8 mouse cellular contexts compared by ENCODE assay signal in the genomic region with DNA sequence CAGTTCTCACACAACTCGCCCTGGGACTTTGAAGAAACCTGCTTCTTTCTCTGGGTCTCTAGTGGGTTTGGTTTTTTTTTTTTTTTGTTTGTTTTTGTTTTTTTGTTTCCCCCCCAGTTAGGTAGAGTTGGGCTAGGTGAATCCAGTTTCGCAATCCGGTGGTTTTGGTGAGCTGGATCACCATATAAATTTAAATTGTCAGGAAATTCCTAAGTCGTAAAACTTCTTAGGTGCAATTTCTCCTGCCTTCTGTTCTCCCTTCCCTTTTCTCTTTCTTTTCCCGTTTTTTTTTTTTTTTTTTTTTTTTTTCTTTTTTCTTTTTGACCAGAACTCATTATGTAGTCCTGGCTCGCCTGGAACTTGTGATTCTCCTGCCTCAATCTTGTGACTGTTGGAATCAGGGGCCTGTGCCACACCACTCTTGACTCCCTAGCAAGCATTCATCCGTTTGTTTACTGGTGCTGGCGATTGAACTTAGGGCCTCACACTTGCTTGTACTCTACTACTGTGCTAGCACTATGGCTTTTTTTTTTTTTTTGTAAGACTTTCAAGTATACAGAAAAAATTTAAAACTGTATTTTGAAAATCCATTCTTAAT. TPM values are rescaled to one million over a fixed set of nuclear protein-coding genes. Genes with fewer than 3 reads are reported as not detected.
DNase-seq lines count a peak whose midpoint lies in the region; ATAC-seq and TF ChIP-seq lines count a peak whose summit lies in the region.

No protein-coding gene starts in this region.

- 11% methylated on average over 8 of the region's 8 CpGs for WGBS in liver, adult 2 months
- WGBS in hindbrain, embryonic 15.5 days: 4% methylated on average over 8 of the region's 8 CpGs

- peaks cover 7% of the 10 kb centered on the region; the same call in 1 of the 2 replicates for H3K36me3 ChIP-seq in liver, adult 2 months (ENCODE audit: control insufficient read depth, insufficient read depth, low read length)
- peaks cover 3% of the 10 kb centered on the region; the same call in 1 of the 2 replicates for H3K36me3 ChIP-seq in hindbrain, embryonic 15.5 days
- H3K36me3 ChIP-seq in myocyte (ENCODE audit: control insufficient read depth, insufficient read depth): no peaks in the 10 kb centered on the region

- H3K79me2 ChIP-seq in liver, adult 2 months (ENCODE audit: control insufficient read depth, insufficient read depth, low read length): peaks cover 3% of the 10 kb centered on the region; the same call in 1 of the 2 replicates
- H3K79me2 ChIP-seq in myocyte (ENCODE audit: control insufficient read depth, insufficient read depth): peaks cover 8% of the 10 kb centered on the region

- no peaks in the 10 kb centered on the region for H3K27me3 ChIP-seq in liver, adult 2 months (ENCODE audit: control insufficient read depth, insufficient read depth, low read length)
- peaks cover 18% of the 10 kb centered on the region for H3K27me3 ChIP-seq in hindbrain, embryonic 15.5 days
- no peaks in the 10 kb centered on the region for H3K27me3 ChIP-seq in myocyte (ENCODE audit: control insufficient read depth, insufficient read depth, insufficient read length)

- peaks cover 3% of the 10 kb centered on the region; the same call in 1 of the 2 replicates for H3K4me1 ChIP-seq in liver, adult 2 months (ENCODE audit: control insufficient read depth, insufficient read depth, low read length)
- no peaks in the 10 kb centered on the region for H3K4me1 ChIP-seq in brown adipose tissue, adult 24 weeks (ENCODE audit: control insufficient read depth, insufficient read depth, insufficient read length, low read length)
- H3K4me1 ChIP-seq in hindbrain, embryonic 15.5 days (replicated peaks): peaks cover 6% of the 10 kb centered on the region

- DNase-seq in liver, adult 2 months (ENCODE audit: extremely low read depth, low read depth, low spot score): peak; percentile 63
- DNase-seq in liver: no peak
- no peak for DNase-seq in adrenal gland, postnatal 4 days (ENCODE audit: low spot score in 2 of 2)
- DNase-seq in ovary, postnatal 10 days (ENCODE audit: low spot score): no peak
- DNase-seq in kidney, adult 9 months: no peak

- H3K27ac ChIP-seq in liver, adult 2 months (replicated peaks; ENCODE audit: insufficient read depth, low read depth, low read length): peak overlapping the region; percentile 82; the same call in 1 of the 2 replicates
- peak overlapping the region; percentile 80 for H3K27ac ChIP-seq in brown adipose tissue, adult 24 weeks (replicated peaks; ENCODE audit: low read depth, low read length)
- H3K27ac ChIP-seq in hindbrain, embryonic 15.5 days (replicated peaks): peak overlapping the region; percentile 85; the same call in 1 of the 2 replicates

- no peak for TF ChIP-seq POLR2A in liver, adult 2 months (IDR thresholded peaks at IDR 0.05; ENCODE audit: extremely low read depth, insufficient read depth, low read length)
- TF ChIP-seq POLR2A in myocyte (IDR thresholded peaks at IDR 0.05; ENCODE audit: insufficient read length, low read depth): no peak

- H3K9ac ChIP-seq in liver, adult 2 months (ENCODE audit: low read depth, low read length): peak overlapping the region; percentile 96
- peak overlapping the region; percentile 79 for H3K9ac ChIP-seq in hindbrain, embryonic 15.5 days

- peak overlapping the region; percentile 92 for H3K4me3 ChIP-seq in liver, adult 2 months (ENCODE audit: insufficient read depth, low read depth, low read length)
- peak overlapping the region; percentile 87 for H3K4me3 ChIP-seq in brown adipose tissue, adult 24 weeks (ENCODE audit: insufficient read depth, low read depth, low read length)
- peak overlapping the region; percentile 82 for H3K4me3 ChIP-seq in hindbrain, embryonic 15.5 days
- peak overlapping the region; percentile 37 for H3K4me3 ChIP-seq in myocyte

- no peak for TF ChIP-seq CTCF in liver, adult 2 months (IDR thresholded peaks at IDR 0.05; ENCODE audit: low read depth, low read length)

- no peaks in the 10 kb centered on the region for H3K9me3 ChIP-seq in hindbrain, embryonic 15.5 days

- peak overlapping the region; percentile 20 for H3ac ChIP-seq in myocyte (ENCODE audit: control insufficient read depth, insufficient read length)

- no peak for ATAC-seq in hindbrain, embryonic 15.5 days (ENCODE audit: low FRiP score, low read depth)

- H3K4me2 ChIP-seq in hindbrain, embryonic 15.5 days: peak overlapping the region; percentile 77
- peak overlapping the region; percentile 85 for H3K4me2 ChIP-seq in myocyte (ENCODE audit: low read depth)

TF ChIP-seq in myocyte, 11 proteins besides CTCF, POLR2A, EP300 and RAD21:
- no peak for TF ChIP-seq MYOD1 (IDR thresholded peaks at IDR 0.05; ENCODE audit: control insufficient read depth in 1 of 3, insufficient read length in 2 of 3, low read depth in 2 of 3)
- no peak for TF ChIP-seq MAX (IDR thresholded peaks at IDR 0.05; ENCODE audit: low read depth)
- TF ChIP-seq CEBPB (IDR thresholded peaks at IDR 0.05; ENCODE audit: insufficient read depth, poor library complexity, severe bottlenecking): peak; percentile 76

RNA-seq across cellular contexts. Expression of gene Hacd2, which starts 1.0 kb away (rescaled TPM):
- 19.8 and 23.8 TPM in 2 replicates for total RNA-seq in liver, adult 2 months (2014; rRNA removed)
- polyA plus RNA-seq in liver, adult 2 months (2012; rRNA removed): 70.7 and 88.9 TPM in 2 replicates
- 171 and 187 TPM in 2 replicates for polyA plus RNA-seq in brown adipose tissue, adult 24 weeks (2012; ENCODE audit: insufficient read depth, insufficient read length, missing spikeins)
- 50.9 and 55.2 TPM in 2 replicates for polyA plus RNA-seq in hindbrain, embryonic 15.5 days (2015; fragmentation: Nextera tagmentation; extraction: Ambion mirVana)
- polyA plus RNA-seq in myocyte (2012; fragmentation: generic; extraction: Trizol): 36.1 TPM
- total RNA-seq in adrenal gland, postnatal 4 days (2021): 10 to 100 TPM; 21.8 to 26.1 TPM

Comparison
In these comparisons a context has a peak if more than half of its experiments do, and no peak if none do; other contexts are left out.
1. H3K4me3 ChIP-seq: peak in every context shown above with its lines; median percentile 92 in liver, adult 2 months; 87 in brown adipose tissue, adult 24 weeks; 82 in hindbrain, embryonic 15.5 days; 37 in myocyte.